Mouse (Mus musculus) small intestine, adult 2 months (tissue): Measurements from ENCODE around the gene Tssk1.

Experiments used
- CTCF ChIP-seq: fragments of 200-500 bp; IDR thresholded peaks from 2 replicates; pipeline ENCODE4 v1.5.1; 2012; ENCODE audit warnings: low read depth, mild to moderate bottlenecking, control low read depth, inconsistent platforms, low read length, moderate library complexity, mixed read lengths; ENCODE audit not compliant: insufficient replicate concordance, insufficient read length; ENCODE audit errors: extremely low read depth
- POLR2A ChIP-seq: fragments of 200-500 bp; IDR thresholded peaks from 2 replicates; pipeline ENCODE4 v1.6.1; 2012; ENCODE audit warnings: low read depth, mild to moderate bottlenecking, control low read depth, inconsistent platforms, low read length, moderate library complexity

DNA sequence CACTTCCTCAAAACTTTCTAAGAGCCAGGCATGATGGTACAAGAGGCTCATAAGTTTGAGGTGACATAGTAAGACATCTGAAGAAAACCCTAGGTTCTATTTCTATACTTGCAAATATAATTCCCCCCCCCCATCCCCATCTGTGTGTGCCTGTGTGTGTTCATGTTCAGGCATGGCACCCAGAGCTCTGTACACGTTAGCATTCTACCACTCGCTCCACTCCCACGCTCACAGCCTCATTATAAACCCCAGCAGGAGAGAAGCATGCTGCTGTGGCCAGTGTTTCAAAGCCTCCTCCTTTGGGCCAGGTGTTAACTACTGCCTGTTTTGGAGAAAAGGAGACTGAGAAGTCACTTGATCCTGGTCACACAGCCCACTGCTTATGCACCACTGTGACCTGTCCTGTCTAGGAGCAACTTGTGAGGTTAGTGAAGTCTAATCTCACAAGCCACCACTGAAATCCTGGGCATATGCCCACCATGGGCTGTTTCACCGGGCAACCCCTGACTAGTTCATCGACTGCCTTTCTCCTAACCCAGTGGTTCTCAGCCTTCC, 38.0 kb downstream of the Tssk1 start:
- TF ChIP-seq CTCF (no peak), POLR2A (no peak)
